Mouse (Mus musculus) hindbrain, embryonic 16.5 days (tissue): ENCODE measurements around the gene Usp5. TPM values are rescaled to one million over a fixed set of nuclear protein-coding genes. Genes with fewer than 3 reads are reported as not detected.
"Not testable (repeated sequence)": the region's sequence is repeated elsewhere in the genome, so short reads cannot be mapped to it uniquely, and the experiment has no call there.

ENCODE experiments used
- ATAC-seq: fragments of 200-750 bp; cut with Nextera tagmentation; 2 replicates; pipeline ENCODE4 v1.8.0; 2017; ENCODE audit warnings: moderate TSS enrichment, moderate library complexity
- H3K27ac ChIP-seq: fragments of 300-500 bp; sonication (generic); 2 replicates; pipeline ENCODE4 v1.5.1; 2014; ENCODE audit warnings: low read depth, mild to moderate bottlenecking, control low read depth, low read length, moderate library complexity
- H3K27me3 ChIP-seq: fragments of 300-500 bp; sonication (generic); replicated peaks from 2 replicates; pipeline ENCODE4 v1.6.1; 2014; ENCODE audit warnings: low read length; ENCODE audit not compliant: control insufficient read depth, insufficient read depth
- H3K36me3 ChIP-seq: fragments of 300-500 bp; sonication (generic); 2 replicates; pipeline ENCODE4 v1.6.1; 2014; ENCODE audit warnings: mild to moderate bottlenecking, low read length, moderate library complexity, mixed read lengths; ENCODE audit not compliant: control insufficient read depth, insufficient read depth
- H3K4me1 ChIP-seq: fragments of 300-500 bp; sonication (generic); 2 replicates; pipeline ENCODE4 v1.6.1; 2014; ENCODE audit warnings: low read depth, low read length; ENCODE audit not compliant: control insufficient read depth, insufficient read depth
- H3K4me2 ChIP-seq: fragments of 300-500 bp; sonication (generic); 2 replicates; pipeline ENCODE4 v1.6.1; 2014; ENCODE audit warnings: mild to moderate bottlenecking, low read length, control low read depth, moderate library complexity
- H3K4me3 ChIP-seq: fragments of 300-500 bp; sonication (generic); 2 replicates; pipeline ENCODE4 v1.5.1; 2014; ENCODE audit warnings: mild to moderate bottlenecking, low read length, control low read depth, moderate library complexity
- H3K9ac ChIP-seq: fragments of 300-500 bp; sonication (generic); 2 replicates; pipeline ENCODE4 v1.6.1; 2014; ENCODE audit warnings: low read depth, mild to moderate bottlenecking, control low read depth, low read length, moderate library complexity
- H3K9me3 ChIP-seq: fragments of 300-500 bp; sonication (generic); 2 replicates; pipeline ENCODE4 v1.6.1; 2014; ENCODE audit warnings: mild to moderate bottlenecking, low read length, moderate library complexity; ENCODE audit not compliant: control insufficient read depth
- WGBS: fragments of 180-500 bp; shearing (Covaris S2); extraction: QIAGEN DNeasy Blood & Tissue Kit; methylation state at CpG from one replicate; pipeline ENCODE4 v1.1.7; 2014; 5-methylcytosine and 5-hydroxymethylcytosine counted together
- polyA plus RNA-seq: library from polyadenylated mRNA; unstranded; fragments of >200 nt; fragmentation: Nextera tagmentation; extraction: Ambion mirVana; gene quantifications from 2 replicates; pipeline ENCODE4 v1.2.1, GENCODE M21; 2015

Gene Usp5
- polyA plus RNA-seq, 1 experiment from 2014 or later, result 220 TPM

GRCm38 (mm10) chr6:124803691-124804090 lies 25.6 kb downstream of the Usp5 start:
- H3K4me3 ChIP-seq, H3K36me3 ChIP-seq, H3K27me3 ChIP-seq, H3K4me1 ChIP-seq, ATAC-seq, H3K9me3 ChIP-seq, H3K4me2 ChIP-seq, H3K9ac ChIP-seq, H3K27ac ChIP-seq: not testable (repeated sequence)
- 97% methylated on average over 4 of the region's 4 CpGs for WGBS

GRCm38 (mm10) chr6:124803061-124803460 lies 26.2 kb downstream of the Usp5 start:
- no peak for ATAC-seq

GRCm38 (mm10) chr6:124802400-124802799 lies 26.9 kb downstream of the Usp5 start:
- H3K27me3 ChIP-seq, H3K4me2 ChIP-seq, H3K4me3 ChIP-seq, H3K4me1 ChIP-seq, H3K36me3 ChIP-seq, H3K27ac ChIP-seq, H3K9me3 ChIP-seq, ATAC-seq, H3K9ac ChIP-seq: not testable (repeated sequence)
- WGBS, result 31% methylated on average over 3 of the region's 9 CpGs

More at GRCm38 (mm10) chr6:124803061-124803460, 26.2 kb downstream of the Usp5 start:
- peaks cover 7% of the 10 kb centered on the region for H3K4me1 ChIP-seq
- H3K4me3 ChIP-seq, result no peak overlapping the region
- WGBS, result 73% methylated on average over 3 of the region's 3 CpGs
- H3K36me3 ChIP-seq, result no peaks in the 10 kb centered on the region
- no peak overlapping the region for H3K27ac ChIP-seq
- H3K9me3 ChIP-seq, result no peaks in the 10 kb centered on the region
- H3K27me3 ChIP-seq, result no peaks in the 10 kb centered on the region
- no peak overlapping the region for H3K9ac ChIP-seq
- H3K4me2 ChIP-seq, result no peak overlapping the region

- Histone ChIP-seq H3K9ac (no peak overlapping the region), H3K27me3 (no peaks in the 10 kb centered on the region), H3K9me3 (no peaks in the 10 kb centered on the region), H3K36me3 (no peaks in the 10 kb centered on the region), H3K4me3 (no peak overlapping the region), H3K4me1 (no peaks in the 10 kb centered on the region), H3K4me2 (no peak overlapping the region), H3K27ac (no peak overlapping the region)
- no peak for ATAC-seq
- WGBS, result 85% methylated on average over 2 of the region's 2 CpGs
Observed at GRCm38 (mm10) chr6:124796200-124796599, 33.1 kb downstream of the Usp5 start.

GRCm38 (mm10) chr6:124795781-124796180 lies 33.5 kb downstream of the Usp5 start:
- H3K4me3 ChIP-seq, result no peak overlapping the region
- no peaks in the 10 kb centered on the region for H3K36me3 ChIP-seq
- no peak for ATAC-seq
- H3K27ac ChIP-seq, result no peak overlapping the region
- H3K4me2 ChIP-seq, result no peak overlapping the region
- H3K9me3 ChIP-seq, result no peaks in the 10 kb centered on the region
- no peak overlapping the region for H3K9ac ChIP-seq
- WGBS, result 70% methylated on average over 4 of the region's 4 CpGs
- H3K4me1 ChIP-seq, result no peaks in the 10 kb centered on the region
- no peaks in the 10 kb centered on the region for H3K27me3 ChIP-seq

GRCm38 (mm10) chr6:124791911-124792310 lies 37.4 kb downstream of the Usp5 start:
- no peak overlapping the region for H3K4me2 ChIP-seq
- H3K27me3 ChIP-seq, result no peaks in the 10 kb centered on the region
- H3K27ac ChIP-seq, result no peak overlapping the region
- H3K4me1 ChIP-seq, result no peaks in the 10 kb centered on the region; the same call in 1 of the 2 replicates
- H3K4me3 ChIP-seq, result no peak overlapping the region
- H3K9me3 ChIP-seq, result no peaks in the 10 kb centered on the region
- no peak for ATAC-seq
- WGBS, result 88% methylated on average over 3 of the region's 3 CpGs
- no peaks in the 10 kb centered on the region for H3K36me3 ChIP-seq
- no peak overlapping the region for H3K9ac ChIP-seq

- Histone ChIP-seq H3K4me1 (no peaks in the 10 kb centered on the region; the same call in 1 of the 2 replicates), H3K36me3 (no peaks in the 10 kb centered on the region), H3K9me3 (no peaks in the 10 kb centered on the region), H3K27me3 (no peaks in the 10 kb centered on the region), H3K9ac (no peak overlapping the region), H3K4me2 (no peak overlapping the region), H3K27ac (no peak overlapping the region), H3K4me3 (no peak overlapping the region)
- ATAC-seq, result no peak
- WGBS, result 72% methylated on average over 4 of the region's 4 CpGs
Observed at GRCm38 (mm10) chr6:124790121-124790520, 39.2 kb downstream of the Usp5 start.

- H3K27ac ChIP-seq, result no peak overlapping the region
- H3K4me1 ChIP-seq, result no peaks in the 10 kb centered on the region; the same call in 1 of the 2 replicates
- H3K36me3 ChIP-seq, result no peaks in the 10 kb centered on the region
- no peak for ATAC-seq
- H3K9me3 ChIP-seq, result no peaks in the 10 kb centered on the region
- H3K27me3 ChIP-seq, result no peaks in the 10 kb centered on the region
- no peak overlapping the region for H3K4me2 ChIP-seq
- 81% methylated on average over 4 of the region's 4 CpGs for WGBS
- H3K9ac ChIP-seq, result no peak overlapping the region
- H3K4me3 ChIP-seq, result no peak overlapping the region
Observed at GRCm38 (mm10) chr6:124789519-124789918, 39.8 kb downstream of the Usp5 start.

- no peak overlapping the region for H3K9ac ChIP-seq
- no peak overlapping the region for H3K4me2 ChIP-seq
- H3K4me1 ChIP-seq, result no peaks in the 10 kb centered on the region; the same call in 1 of the 2 replicates
- ATAC-seq, result no peak
- H3K27me3 ChIP-seq, result no peaks in the 10 kb centered on the region
- no peaks in the 10 kb centered on the region for H3K9me3 ChIP-seq
- no peak overlapping the region for H3K4me3 ChIP-seq
- H3K27ac ChIP-seq, result no peak overlapping the region
- 79% methylated on average over 10 of the region's 10 CpGs for WGBS
- no peaks in the 10 kb centered on the region for H3K36me3 ChIP-seq
Observed at GRCm38 (mm10) chr6:124787722-124788121, 41.6 kb downstream of the Usp5 start.
